9 mouse cellular contexts compared by ENCODE assay signal in the genomic region with DNA sequence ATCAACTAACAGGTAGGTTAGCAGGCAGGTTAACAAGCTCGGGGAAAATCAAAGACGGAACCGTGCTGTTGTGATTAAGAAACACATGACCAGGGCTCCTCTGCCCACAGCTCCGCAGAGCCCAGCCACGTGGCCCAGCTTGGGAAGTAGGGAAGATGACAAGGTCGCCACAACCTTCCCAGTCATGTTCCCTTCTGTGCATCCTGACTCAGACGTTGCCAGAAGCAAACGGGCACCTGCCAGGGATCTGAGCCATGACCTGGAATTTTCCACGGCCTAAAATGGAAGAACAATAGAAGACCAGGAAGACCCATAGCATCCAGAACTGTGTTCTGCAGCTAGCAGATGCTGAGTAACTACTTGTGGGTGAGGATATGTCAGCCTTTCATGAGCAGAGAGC. TPM values are rescaled to one million over a fixed set of nuclear protein-coding genes. Genes with fewer than 3 reads are reported as not detected.
DNase-seq lines count a peak whose midpoint lies in the region; TF ChIP-seq lines count a peak whose summit lies in the region.
"Had no signal": no experiment of that assay in that cellular context is flagged by ENCODE, and none has a peak within 500 bp of the region (broad histone marks: within the 10 kb centered on the region; RNA-seq: fewer than 3 reads in every experiment).

No protein-coding gene starts in this region.

- no peak overlapping the region for H3K4me3 ChIP-seq in layer of hippocampus, adult 2 months
- H3K4me3 ChIP-seq: erythroblast, embryonic 14.5 days; liver, embryonic 15.5 days had no signal

- TF ChIP-seq CTCF in layer of hippocampus, adult 2 months (conservative IDR thresholded peaks at IDR 0.05) = no peak

- peak overlapping the region; percentile 84 for H3K27ac ChIP-seq in layer of hippocampus, adult 2 months
- H3K27ac ChIP-seq: liver, embryonic 15.5 days had no signal

- DNase-seq in layer of hippocampus, adult 2 months (ENCODE audit: low spot score in 2 of 2) = no peak
- no peak for DNase-seq in layer of hippocampus, adult 8-10 months (ENCODE audit: low spot score in 2 of 2)
- DNase-seq in cerebellum, adult 11 months = peak; percentile 78
- DNase-seq in cerebellum, postnatal 25 days = peak; percentile 76 to 84
- peak; percentile 41 to 72 for DNase-seq in kidney, postnatal 25 days
- no peak for DNase-seq in embryo, embryonic 10.5 days (ENCODE audit: low spot score)
- DNase-seq in B cell, adult 2 months = no peak

RNA-seq across cellular contexts. Expression of a gene that starts 32.5 kb away (rescaled TPM):
- total RNA-seq in layer of hippocampus, adult 2 months (2021) = 10 to 100 TPM; 94.6 to 99.3 TPM
- 100 to 1,000 TPM in 2 of 4 experiments, 10 to 100 TPM in 2; 77.4 to 104 (median 91.8) TPM for total RNA-seq in layer of hippocampus, adult 8-10 months (2022)

Comparison
In these comparisons a context has a peak if more than half of its experiments do, and no peak if none do; other contexts are left out.
1. DNase-seq: peak in cerebellum, adult 11 months (single experiment), cerebellum, postnatal 25 days (2 of 2) and kidney, postnatal 25 days (2 of 2); none in layer of hippocampus, adult 2 months (0 of 2), layer of hippocampus, adult 8-10 months (0 of 2), embryo, embryonic 10.5 days (single experiment) and B cell, adult 2 months (0 of 2).